Mouse (Mus musculus): ENCODE measurements at regions not wholly inside any gene's neighbourhood (a gene's known extent, or its start where the extent isn't known, plus 50 kb on each side); places are given as distances from the start of the nearest gene placed in this dataset.

DNA sequence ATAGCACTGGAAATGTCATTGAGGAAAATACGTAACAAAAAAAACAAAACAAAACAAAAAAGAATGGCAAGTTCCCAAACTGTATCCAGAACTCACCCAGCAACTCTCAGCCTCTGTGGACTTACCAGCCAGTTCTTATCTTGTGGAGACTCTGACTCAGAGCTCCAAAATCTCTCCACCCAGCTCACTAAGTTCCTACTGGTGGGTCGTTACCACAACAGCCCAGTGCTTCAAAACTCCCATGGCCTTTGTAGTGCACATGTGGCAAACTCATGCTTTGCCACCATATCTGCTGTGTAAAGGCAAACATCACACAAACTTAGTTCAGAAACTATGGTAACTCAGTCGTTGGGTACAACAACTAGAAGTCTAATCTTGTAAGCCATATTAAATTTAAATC lies 71.0 kb upstream of the Nrip1 start:
- no peak for TF ChIP-seq CTCF (IDR thresholded peaks at IDR 0.05; ENCODE audit: control insufficient read depth, insufficient read depth, insufficient replicate concordance, low read depth, low read length)
- TF ChIP-seq POLR2A (IDR thresholded peaks at IDR 0.05; ENCODE audit: control insufficient read depth, low read depth, low read length): no peak
